Mouse (Mus musculus) stomach, embryonic 14.5 days (tissue): ENCODE measurements around the gene Gm29797. TPM values are rescaled to one million over a fixed set of nuclear protein-coding genes. Genes with fewer than 3 reads are reported as not detected.

ENCODE experiments used
- ATAC-seq: fragments of 200-750 bp; cut with Nextera tagmentation; 2 replicates; pipeline ENCODE4 v1.8.0; 2017; ENCODE audit warnings: low read depth, moderate TSS enrichment; ENCODE audit not compliant: insufficient number of reproducible peaks, insufficient read depth, low FRiP score
- H3K27ac ChIP-seq: fragments of 300-500 bp; sonication (generic); 2 replicates; pipeline ENCODE4 v1.5.1; 2014; ENCODE audit warnings: mild to moderate bottlenecking, low read length, moderate library complexity, mixed read lengths
- H3K27me3 ChIP-seq: fragments of 300-500 bp; sonication (generic); 2 replicates; pipeline ENCODE4 v1.6.1; 2014; ENCODE audit warnings: low read length, control low read depth, mixed read lengths; ENCODE audit not compliant: control insufficient read depth, insufficient read depth
- H3K36me3 ChIP-seq: fragments of 300-500 bp; sonication (generic); 2 replicates; pipeline ENCODE4 v1.6.1; 2014; ENCODE audit warnings: mild to moderate bottlenecking, control low read depth, low read length, moderate library complexity, mixed read lengths; ENCODE audit not compliant: control insufficient read depth, insufficient read depth
- H3K4me1 ChIP-seq: fragments of 300-500 bp; sonication (generic); 2 replicates; pipeline ENCODE4 v1.6.1; 2014; ENCODE audit warnings: low read length, control low read depth, mixed read lengths; ENCODE audit not compliant: control insufficient read depth, insufficient read depth
- H3K4me2 ChIP-seq: fragments of 300-500 bp; sonication (generic); replicated peaks from 2 replicates; pipeline ENCODE4 v1.6.1; 2014; ENCODE audit warnings: low read depth, low read length, control low read depth
- H3K4me3 ChIP-seq: fragments of 300-500 bp; sonication (generic); 2 replicates; pipeline ENCODE4 v1.5.1; 2014; ENCODE audit warnings: low read depth, low read length, control low read depth
- H3K9ac ChIP-seq: fragments of 300-500 bp; sonication (generic); replicated peaks from 2 replicates; pipeline ENCODE4 v1.6.1; 2014; ENCODE audit warnings: low read depth, mild to moderate bottlenecking, control low read depth, low read length, moderate library complexity, mixed read lengths
- H3K9me3 ChIP-seq: fragments of 300-500 bp; sonication (generic); 2 replicates; pipeline ENCODE4 v1.6.1; 2016; ENCODE audit warnings: low read depth, low read length, control low read depth; ENCODE audit not compliant: control insufficient read depth
- WGBS: fragments of 180-500 bp; shearing (Covaris S2); extraction: QIAGEN DNeasy Blood & Tissue Kit; methylation state at CpG from one replicate; pipeline ENCODE4 v1.1.7; 2014; 5-methylcytosine and 5-hydroxymethylcytosine counted together
- polyA plus RNA-seq: library from polyadenylated mRNA; unstranded; fragments of >200 nt; fragmentation: Nextera tagmentation; extraction: Ambion mirVana; gene quantifications from 2 replicates; pipeline ENCODE4 v1.2.1, GENCODE M21; 2014

Gene Gm29797
- polyA plus RNA-seq, 1 experiment from 2014 or later = not detected

GRCm38 (mm10) chr2:181662620-181663297, 5.9 kb downstream of the Gm29797 start:
- H3K9ac ChIP-seq = no peak overlapping the region
- H3K4me3 ChIP-seq = no peak overlapping the region
- 0 out of 2 replicates have a peak, but pooled peaks cover 5% of the 10 kb centered on the region for H3K4me1 ChIP-seq
- H3K9me3 ChIP-seq = no peaks in the 10 kb centered on the region
- 83% methylated on average over 3 of the region's 3 CpGs for WGBS
- no peaks in the 10 kb centered on the region for H3K36me3 ChIP-seq
- no peak overlapping the region for H3K27ac ChIP-seq
- no peak for ATAC-seq
- H3K4me2 ChIP-seq = no peak overlapping the region
- H3K27me3 ChIP-seq = no peaks in the 10 kb centered on the region

DNA sequence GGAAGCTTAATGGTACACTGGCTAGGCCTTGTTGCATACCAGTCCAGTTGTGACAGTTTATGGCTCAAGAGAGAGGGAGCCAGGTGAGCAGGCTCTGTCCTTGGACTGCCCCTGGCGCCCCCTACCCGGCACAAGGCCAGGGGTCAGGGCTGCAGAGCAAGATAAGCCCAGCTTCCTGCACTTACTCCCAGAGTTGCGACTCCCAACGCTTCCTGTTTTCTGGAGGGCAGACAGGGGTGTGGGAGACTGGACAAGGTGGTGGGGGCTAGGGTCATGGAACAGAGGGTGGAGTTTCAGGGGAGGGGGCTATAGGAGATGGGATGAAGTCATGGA, 6.4 kb downstream of the Gm29797 start:
- Histone ChIP-seq H3K27me3 (no peaks in the 10 kb centered on the region), H3K9ac (no peak overlapping the region), H3K4me2 (no peak overlapping the region), H3K27ac (no peak overlapping the region), H3K4me1 (0 out of 2 replicates have a peak, but pooled peaks cover 5% of the 10 kb centered on the region), H3K4me3 (no peak overlapping the region), H3K9me3 (no peaks in the 10 kb centered on the region), H3K36me3 (no peaks in the 10 kb centered on the region)
- ATAC-seq = no peak
- WGBS = 18% methylated on average over 4 of the region's 4 CpGs

GRCm38 (mm10) chr2:181670285-181670912, 13.6 kb downstream of the Gm29797 start:
- peak overlapping the region; percentile 72 for H3K4me2 ChIP-seq
- H3K36me3 ChIP-seq = no peaks in the 10 kb centered on the region
- peak overlapping the region; percentile 44 for H3K4me3 ChIP-seq
- ATAC-seq = no peak
- peaks cover 41% of the 10 kb centered on the region for H3K27me3 ChIP-seq
- peaks cover 12% of the 10 kb centered on the region; the same call in 1 of the 2 replicates for H3K4me1 ChIP-seq
- no peaks in the 10 kb centered on the region for H3K9me3 ChIP-seq
- H3K9ac ChIP-seq = peak overlapping the region; percentile 33; the same call in 1 of the 2 replicates
- WGBS = 4% methylated on average over 54 of the region's 56 CpGs
- H3K27ac ChIP-seq = peak overlapping the region; percentile 39; the same call in 1 of the 2 replicates

- Histone ChIP-seq H3K9me3 (no peaks in the 10 kb centered on the region), H3K4me1 (peaks cover 12% of the 10 kb centered on the region; the same call in 1 of the 2 replicates), H3K4me3 (peak overlapping the region; percentile 44), H3K27me3 (peaks cover 41% of the 10 kb centered on the region), H3K9ac (peak overlapping the region; percentile 33; the same call in 1 of the 2 replicates), H3K36me3 (no peaks in the 10 kb centered on the region), H3K27ac (peak overlapping the region; percentile 39; the same call in 1 of the 2 replicates), H3K4me2 (peak overlapping the region; percentile 72)
- no peak for ATAC-seq
- WGBS = under 1% methylated on average over 41 of the region's 41 CpGs
Observed at GRCm38 (mm10) chr2:181670913-181671311, 14.1 kb downstream of the Gm29797 start.

GRCm38 (mm10) chr2:181671326-181671725, 14.5 kb downstream of the Gm29797 start, which contains the start of gene Sox18:
Gene Sox18, minus strand, starts transcription at chr2:181671640.
- peak within 1 kb of the TSS; percentile 72 for H3K4me2 ChIP-seq
- peak within 1 kb of the TSS; percentile 33; the same call in 1 of the 2 replicates for H3K9ac ChIP-seq
- no peaks in the 10 kb centered on the region for H3K36me3 ChIP-seq
- H3K4me1 ChIP-seq = peaks cover 12% of the 10 kb centered on the region; the same call in 1 of the 2 replicates
- no peaks in the 10 kb centered on the region for H3K9me3 ChIP-seq
- peak within 1 kb of the TSS; percentile 39; the same call in 1 of the 2 replicates for H3K27ac ChIP-seq
- under 1% methylated on average over 40 of the region's 43 CpGs for WGBS
- peaks cover 41% of the 10 kb centered on the region for H3K27me3 ChIP-seq
- no peak for ATAC-seq
- peak within 1 kb of the TSS; percentile 44 for H3K4me3 ChIP-seq

DNA sequence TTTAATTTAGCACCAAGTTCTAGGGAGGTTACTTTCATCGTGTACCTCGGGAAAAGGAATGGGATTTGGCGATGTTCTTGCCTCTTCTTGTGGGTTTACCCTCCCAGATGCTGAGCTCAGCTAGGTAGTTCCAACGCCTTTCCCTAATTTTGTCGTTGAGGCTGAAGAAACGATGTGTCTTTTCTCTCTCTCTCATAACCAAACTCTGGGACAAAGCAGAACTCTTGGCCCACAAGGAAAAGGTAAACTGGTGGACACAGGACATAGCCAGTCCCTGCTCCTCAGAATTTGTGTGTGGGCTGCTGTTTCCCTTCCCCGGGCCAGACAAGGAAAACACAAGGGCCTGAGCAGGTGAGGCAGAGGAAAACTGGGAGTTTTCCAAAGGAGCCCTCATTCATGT, 15.2 kb downstream of the Gm29797 start:
- Histone ChIP-seq H3K9ac (no peak overlapping the region), H3K4me1 (peaks cover 12% of the 10 kb centered on the region; the same call in 1 of the 2 replicates), H3K36me3 (no peaks in the 10 kb centered on the region), H3K4me2 (peak overlapping the region; percentile 72; the same call in 1 of the 2 replicates), H3K27ac (no peak overlapping the region), H3K27me3 (peaks cover 41% of the 10 kb centered on the region), H3K9me3 (no peaks in the 10 kb centered on the region), H3K4me3 (peak overlapping the region; percentile 44; the same call in 1 of the 2 replicates)
- ATAC-seq = no peak
- WGBS = 31% methylated on average over 7 of the region's 7 CpGs

DNA sequence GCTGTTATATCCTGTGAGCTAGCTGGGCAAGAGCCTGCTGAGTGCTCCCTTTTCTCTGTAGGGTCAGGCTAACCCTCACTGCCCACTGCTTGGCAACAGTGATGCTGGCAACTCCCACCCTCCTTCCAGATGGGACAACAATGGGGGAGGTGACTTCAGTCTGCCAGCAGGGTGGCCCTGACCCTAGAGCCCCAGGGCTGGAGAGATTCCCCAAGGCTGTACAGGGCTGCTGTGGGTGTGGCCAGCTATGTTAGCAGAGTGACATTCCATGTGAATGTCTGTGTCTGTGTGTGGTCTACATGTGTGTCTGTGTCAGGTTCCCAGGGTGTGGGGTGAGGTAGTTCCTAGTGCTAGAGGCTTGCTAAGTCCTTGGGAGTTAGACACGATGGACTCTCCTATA, 16.7 kb downstream of the Gm29797 start:
- H3K4me1 ChIP-seq = peaks cover 12% of the 10 kb centered on the region; the same call in 1 of the 2 replicates
- H3K27me3 ChIP-seq = peaks cover 41% of the 10 kb centered on the region
- no peak overlapping the region for H3K9ac ChIP-seq
- H3K4me3 ChIP-seq = no peak overlapping the region
- no peak overlapping the region for H3K27ac ChIP-seq
- WGBS = 57% methylated on average over 1 of the region's 1 CpGs
- no peak for ATAC-seq
- H3K4me2 ChIP-seq = no peak overlapping the region
- no peaks in the 10 kb centered on the region for H3K36me3 ChIP-seq
- no peaks in the 10 kb centered on the region for H3K9me3 ChIP-seq

DNA sequence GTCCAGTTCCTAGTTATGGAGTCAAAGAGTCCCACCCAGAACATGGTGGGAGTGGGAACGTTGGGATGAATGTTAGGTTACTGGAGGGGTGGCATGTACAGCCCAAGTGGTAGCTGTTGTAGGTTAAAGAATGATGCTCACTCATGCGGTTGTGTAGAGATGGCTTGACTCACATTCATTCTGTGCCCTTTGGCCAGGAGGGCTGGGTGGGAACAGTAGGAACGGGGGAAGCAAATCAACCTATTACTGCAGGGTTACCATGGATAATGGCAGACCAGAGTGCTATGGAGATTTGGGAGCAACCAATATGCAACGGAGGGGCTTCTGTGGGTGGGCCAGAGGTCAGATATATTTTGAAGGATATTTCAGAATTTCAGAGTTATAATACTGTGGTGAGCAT, 18.1 kb downstream of the Gm29797 start:
- Histone ChIP-seq H3K4me3 (no peak overlapping the region), H3K4me2 (no peak overlapping the region), H3K9me3 (no peaks in the 10 kb centered on the region), H3K27ac (no peak overlapping the region), H3K36me3 (no peaks in the 10 kb centered on the region), H3K4me1 (peaks cover 12% of the 10 kb centered on the region; the same call in 1 of the 2 replicates), H3K9ac (no peak overlapping the region), H3K27me3 (peaks cover 32% of the 10 kb centered on the region)
- no peak for ATAC-seq
- WGBS = 84% methylated on average over 4 of the region's 4 CpGs
